In genomic region chr5:150157682-150158081, GRCm38 (mm10) we compare ENCODE assay signal across 9 mouse cellular contexts. TPM values are rescaled to one million over a fixed set of nuclear protein-coding genes. Genes with fewer than 3 reads are reported as not detected.
DNase-seq lines count a peak whose midpoint lies in the region.
"Had no signal": no experiment of that assay in that cellular context is flagged by ENCODE, and none has a peak within 500 bp of the region (broad histone marks: within the 10 kb centered on the region; RNA-seq: fewer than 3 reads in every experiment).

No protein-coding gene starts in this region.

- intact Hi-C loops in gastrocnemius, postnatal 14 days (cut with DNase I; ENCODE audit: low total_unique reads): no loop called here

- peak; percentile 38 for DNase-seq in gastrocnemius, postnatal 14 days
- DNase-seq in gastrocnemius, postnatal 25 days: no peak
- DNase-seq in right cerebral cortex, postnatal 4 days: peak; percentile 66
- no peak for DNase-seq in right cerebral cortex, postnatal 25 days
- DNase-seq in embryo, embryonic 11 days: peak; percentile 60
- peak; percentile 29 to 46 for DNase-seq in lung, adult 18-20 months
- DNase-seq in spleen, postnatal 14 days (ENCODE audit: low spot score in 2 of 2): peak; percentile 16 to 51
- no peak for DNase-seq in urinary bladder, adult 2 months (ENCODE audit: low spot score)
- DNase-seq: liver, embryonic 13.5 days had no signal

RNA-seq across cellular contexts. Expression of gene Fry, which starts 39.2 kb away (rescaled TPM):
- total RNA-seq in gastrocnemius, postnatal 14 days (2021): 10 to 100 TPM; 74.1 to 86.7 TPM
- total RNA-seq in gastrocnemius, postnatal 25 days (2021): 10 to 100 TPM; 75.1 to 87.6 TPM
- polyA plus RNA-seq in urinary bladder, adult 2 months (2012; rRNA removed): 39.6 and 43.0 TPM in 2 replicates

Comparison
In these comparisons a context has a peak if more than half of its experiments do, and no peak if none do; other contexts are left out.
1. DNase-seq: peak in gastrocnemius, postnatal 14 days (single experiment), right cerebral cortex, postnatal 4 days (single experiment), embryo, embryonic 11 days (single experiment), lung, adult 18-20 months (2 of 2) and spleen, postnatal 14 days (2 of 2); none in gastrocnemius, postnatal 25 days (single experiment), right cerebral cortex, postnatal 25 days (single experiment) and urinary bladder, adult 2 months (single experiment).